27 mouse cellular contexts compared by ENCODE assay signal in genomic region chr4:36262436-36263169, GRCm38 (mm10).
"Had no signal": no experiment of that assay in that cellular context is flagged by ENCODE, and none has a peak within 500 bp of the region (broad histone marks: within the 10 kb centered on the region; RNA-seq: fewer than 3 reads in every experiment).

No protein-coding gene starts in this region.

- H3K9ac ChIP-seq: heart, embryonic 13.5 days; heart, embryonic 15.5 days; hindbrain, embryonic 13.5 days; hindbrain, embryonic 15.5 days; kidney, embryonic 15.5 days; limb, embryonic 13.5 days; limb, embryonic 15.5 days; liver, embryonic 12.5 days; liver, embryonic 14.5 days had no signal

- ATAC-seq: hindbrain, postnatal 0 days; intestine, embryonic 16.5 days; liver, embryonic 12.5 days had no signal

- H3K27me3 ChIP-seq: heart, embryonic 13.5 days; heart, embryonic 15.5 days; hindbrain, embryonic 13.5 days; hindbrain, embryonic 15.5 days; kidney, embryonic 15.5 days; limb, embryonic 13.5 days; limb, embryonic 15.5 days; liver, embryonic 12.5 days had no signal

- H3K9me3 ChIP-seq: heart, embryonic 13.5 days; heart, embryonic 15.5 days; hindbrain, embryonic 13.5 days; hindbrain, embryonic 15.5 days; kidney, embryonic 15.5 days; limb, embryonic 13.5 days; limb, embryonic 15.5 days; liver, embryonic 12.5 days had no signal

- H3K4me3 ChIP-seq: heart, adult 2 months; heart, embryonic 13.5 days; heart, embryonic 15.5 days; hindbrain, embryonic 13.5 days; hindbrain, embryonic 15.5 days; kidney, embryonic 15.5 days; limb, embryonic 13.5 days; limb, embryonic 15.5 days; liver, embryonic 12.5 days had no signal

- H3K4me2 ChIP-seq: heart, embryonic 11.5 days; heart, embryonic 13.5 days; heart, embryonic 15.5 days; hindbrain, embryonic 13.5 days; hindbrain, embryonic 15.5 days; kidney, embryonic 15.5 days; limb, embryonic 13.5 days; limb, embryonic 15.5 days; liver, embryonic 12.5 days had no signal

- H3K36me3 ChIP-seq: heart, embryonic 13.5 days; heart, embryonic 15.5 days; hindbrain, embryonic 13.5 days; hindbrain, embryonic 15.5 days; kidney, embryonic 15.5 days; limb, embryonic 13.5 days; limb, embryonic 15.5 days; liver, embryonic 12.5 days had no signal

- H3K27ac ChIP-seq: heart, adult 2 months; heart, embryonic 13.5 days; heart, embryonic 15.5 days; hindbrain, embryonic 13.5 days; hindbrain, embryonic 15.5 days; hindbrain, postnatal 0 days; kidney, embryonic 15.5 days; kidney, postnatal 0 days; limb, embryonic 13.5 days; limb, embryonic 15.5 days; liver, embryonic 12.5 days; liver, embryonic 14.5 days had no signal

- DNase-seq: gastrocnemius, postnatal 14 days; gastrocnemius, postnatal 36 days; heart, adult 11 months; heart, adult 2 months; heart, postnatal 14 days; heart, postnatal 36 days; kidney, adult 11 months; kidney, adult 2 months; kidney, adult 9 months; kidney, postnatal 14 days; kidney, postnatal 36 days; layer of hippocampus, adult 9-11 months; layer of hippocampus, postnatal 36 days; left cerebral cortex, postnatal 4 days had no signal

- H3K4me1 ChIP-seq: heart, embryonic 13.5 days; heart, embryonic 15.5 days; hindbrain, embryonic 13.5 days; hindbrain, embryonic 15.5 days; kidney, embryonic 15.5 days; limb, embryonic 13.5 days; limb, embryonic 15.5 days; liver, embryonic 12.5 days had no signal
